Mouse (Mus musculus): ENCODE measurements around the gene Fam129a. TPM values are rescaled to one million over a fixed set of nuclear protein-coding genes. Genes with fewer than 3 reads are reported as not detected.

The Fam129a gene
- polyA plus RNA-seq, 1 experiment from 2014 or later = 1.3 TPM

GRCm38 (mm10) chr1:151753374-151753929 is 182.5 kb downstream of the Fam129a start:
- Histone ChIP-seq H3K27ac (ENCODE audit: low read depth, low read length) (no peak overlapping the region), H3K9ac (ENCODE audit: low read length) (no peak overlapping the region), H3K36me3 (ENCODE audit: control insufficient read depth, insufficient read depth, low read length) (no peaks in the 10 kb centered on the region), H3K4me1 (replicated peaks; ENCODE audit: control insufficient read depth, insufficient read depth, low read length) (no peaks in the 10 kb centered on the region; the same call in 1 of the 2 replicates), H3K4me3 (ENCODE audit: low read depth, low read length) (no peak overlapping the region), H3K9me3 (ENCODE audit: control insufficient read depth, low read length) (no peaks in the 10 kb centered on the region), H3K27me3 (ENCODE audit: control insufficient read depth, insufficient read depth, low read length) (no peaks in the 10 kb centered on the region), H3K4me2 (ENCODE audit: low read depth, low read length, severe bottlenecking) (no peak overlapping the region)
- WGBS = 87% methylated on average over 8 of the region's 8 CpGs
- ATAC-seq (replicated peaks; ENCODE audit: low FRiP score) (no peak), DNase-seq (ENCODE audit: low spot score) (no peak)

- H3K4me2 ChIP-seq (ENCODE audit: low read depth, low read length, severe bottlenecking) = peak overlapping the region; percentile 54
Measured at GRCm38 (mm10) chr1:151754028-151754489, 183.1 kb downstream of the Fam129a start.

GRCm38 (mm10) chr1:151754881-151755659 is 184.1 kb downstream of the Fam129a start, which contains the start of gene Edem3:
TSS of gene Edem3 (plus strand) at chr1:151755371.
- H3K27me3 ChIP-seq (ENCODE audit: control insufficient read depth, insufficient read depth, low read length) = no peaks in the 10 kb centered on the region
- peak within 1 kb of the TSS; percentile 54 for H3K27ac ChIP-seq (ENCODE audit: low read depth, low read length)
- WGBS = under 1% methylated on average over 64 of the region's 64 CpGs
- H3K36me3 ChIP-seq (ENCODE audit: control insufficient read depth, insufficient read depth, low read length) = no peaks in the 10 kb centered on the region
- peak within 1 kb of the TSS; percentile 89 for H3K4me2 ChIP-seq (ENCODE audit: low read depth, low read length, severe bottlenecking)
- DNase-seq (ENCODE audit: low spot score) = peak; percentile 95
- peak within 1 kb of the TSS; percentile 90 for H3K4me3 ChIP-seq (ENCODE audit: low read depth, low read length)
- ATAC-seq (replicated peaks; ENCODE audit: low FRiP score) = peak; percentile 99
- no peaks in the 10 kb centered on the region; the same call in 1 of the 2 replicates for H3K4me1 ChIP-seq (replicated peaks; ENCODE audit: control insufficient read depth, insufficient read depth, low read length)
- H3K9ac ChIP-seq (ENCODE audit: low read length) = peak within 1 kb of the TSS; percentile 60
- H3K9me3 ChIP-seq (ENCODE audit: control insufficient read depth, low read length) = no peaks in the 10 kb centered on the region

More at GRCm38 (mm10) chr1:151754028-151754489, 183.1 kb downstream of the Fam129a start:
- ATAC-seq (replicated peaks; ENCODE audit: low FRiP score) (no peak), DNase-seq (ENCODE audit: low spot score) (no peak)
- Histone ChIP-seq H3K9ac (ENCODE audit: low read length) (no peak overlapping the region), H3K9me3 (ENCODE audit: control insufficient read depth, low read length) (no peaks in the 10 kb centered on the region), H3K4me1 (replicated peaks; ENCODE audit: control insufficient read depth, insufficient read depth, low read length) (no peaks in the 10 kb centered on the region; the same call in 1 of the 2 replicates), H3K27ac (ENCODE audit: low read depth, low read length) (no peak overlapping the region), H3K4me3 (ENCODE audit: low read depth, low read length) (no peak overlapping the region), H3K27me3 (ENCODE audit: control insufficient read depth, insufficient read depth, low read length) (no peaks in the 10 kb centered on the region), H3K36me3 (ENCODE audit: control insufficient read depth, insufficient read depth, low read length) (no peaks in the 10 kb centered on the region)
- 83% methylated on average over 10 of the region's 10 CpGs for WGBS

GRCm38 (mm10) chr1:151755660-151756424 is 184.9 kb downstream of the Fam129a start:
- Histone ChIP-seq H3K27ac (ENCODE audit: low read depth, low read length) (0 out of 2 replicates have a peak overlapping the region, but pooled peaks have one; percentile 54), H3K4me1 (replicated peaks; ENCODE audit: control insufficient read depth, insufficient read depth, low read length) (no peaks in the 10 kb centered on the region; the same call in 1 of the 2 replicates), H3K27me3 (ENCODE audit: control insufficient read depth, insufficient read depth, low read length) (no peaks in the 10 kb centered on the region), H3K4me2 (ENCODE audit: low read depth, low read length, severe bottlenecking) (peak overlapping the region; percentile 89), H3K36me3 (ENCODE audit: control insufficient read depth, insufficient read depth, low read length) (no peaks in the 10 kb centered on the region), H3K9ac (ENCODE audit: low read length) (peak overlapping the region; percentile 60), H3K9me3 (ENCODE audit: control insufficient read depth, low read length) (no peaks in the 10 kb centered on the region), H3K4me3 (ENCODE audit: low read depth, low read length) (peak overlapping the region; percentile 90)
- DNase-seq (ENCODE audit: low spot score) = no peak
- ATAC-seq (replicated peaks; ENCODE audit: low FRiP score) = peak; percentile 41; the same call in 1 of the 2 replicates
- WGBS = 7% methylated on average over 36 of the region's 36 CpGs

DNA sequence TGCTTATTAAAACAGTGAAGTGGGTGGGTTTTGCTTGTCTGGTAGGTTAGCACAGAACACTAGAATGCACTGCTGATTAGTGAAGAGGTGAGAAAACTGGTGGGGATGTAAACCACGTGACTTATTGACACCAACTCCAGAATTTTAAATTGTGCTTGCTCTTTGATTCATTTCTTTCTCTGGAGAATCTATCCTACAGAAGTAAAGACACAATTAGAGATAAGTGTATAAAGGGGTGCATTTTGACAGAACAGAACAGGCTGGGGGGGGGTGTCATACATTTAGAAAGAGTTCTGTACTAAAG is 185.4 kb downstream of the Fam129a start:
- Histone ChIP-seq H3K27ac (ENCODE audit: low read depth, low read length) (no peak overlapping the region), H3K4me2 (ENCODE audit: low read depth, low read length, severe bottlenecking) (peak overlapping the region; percentile 89), H3K9me3 (ENCODE audit: control insufficient read depth, low read length) (no peaks in the 10 kb centered on the region), H3K9ac (ENCODE audit: low read length) (no peak overlapping the region), H3K4me3 (ENCODE audit: low read depth, low read length) (peak overlapping the region; percentile 90), H3K4me1 (replicated peaks; ENCODE audit: control insufficient read depth, insufficient read depth, low read length) (no peaks in the 10 kb centered on the region; the same call in 1 of the 2 replicates), H3K27me3 (ENCODE audit: control insufficient read depth, insufficient read depth, low read length) (no peaks in the 10 kb centered on the region), H3K36me3 (ENCODE audit: control insufficient read depth, insufficient read depth, low read length) (no peaks in the 10 kb centered on the region)
- 42% methylated on average over 1 of the region's 1 CpGs for WGBS
- DNase-seq (ENCODE audit: low spot score) (no peak), ATAC-seq (replicated peaks; ENCODE audit: low FRiP score) (no peak)

- Histone ChIP-seq H3K4me2 (ENCODE audit: low read depth, low read length, severe bottlenecking) (no peak overlapping the region), H3K9me3 (ENCODE audit: control insufficient read depth, low read length) (no peaks in the 10 kb centered on the region), H3K27ac (ENCODE audit: low read depth, low read length) (no peak overlapping the region), H3K4me3 (ENCODE audit: low read depth, low read length) (no peak overlapping the region), H3K36me3 (ENCODE audit: control insufficient read depth, insufficient read depth, low read length) (no peaks in the 10 kb centered on the region), H3K4me1 (replicated peaks; ENCODE audit: control insufficient read depth, insufficient read depth, low read length) (no peaks in the 10 kb centered on the region; the same call in 1 of the 2 replicates), H3K9ac (ENCODE audit: low read length) (no peak overlapping the region), H3K27me3 (ENCODE audit: control insufficient read depth, insufficient read depth, low read length) (no peaks in the 10 kb centered on the region)
- DNase-seq (ENCODE audit: low spot score) (no peak), ATAC-seq (replicated peaks; ENCODE audit: low FRiP score) (no peak)
- WGBS = 90% methylated on average over 6 of the region's 6 CpGs
Measured at GRCm38 (mm10) chr1:151758301-151758700, 187.3 kb downstream of the Fam129a start.

DNA sequence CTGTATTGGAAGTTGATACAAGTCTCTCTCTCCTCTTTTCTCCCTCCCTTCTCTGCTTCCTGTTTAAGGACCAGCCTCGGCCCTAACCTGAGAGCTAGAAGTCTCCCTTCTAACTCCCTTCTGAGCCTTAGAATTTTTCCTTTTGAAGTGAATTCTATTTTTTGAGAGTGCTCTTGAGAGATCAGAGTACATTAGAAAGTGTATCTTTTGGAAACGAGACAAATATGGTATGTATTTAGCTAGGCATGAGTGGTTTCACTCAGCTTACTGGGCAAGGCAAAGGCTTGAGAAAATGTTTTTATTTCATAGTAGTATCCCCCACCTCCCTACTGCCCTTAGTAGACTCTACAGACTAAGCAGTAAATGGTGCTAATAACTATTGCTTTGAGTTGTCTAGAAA is 188.0 kb downstream of the Fam129a start:
- no peak overlapping the region for H3K4me3 ChIP-seq (ENCODE audit: low read depth, low read length)
- DNase-seq (ENCODE audit: low spot score) (no peak), ATAC-seq (replicated peaks; ENCODE audit: low FRiP score) (no peak)
- no peaks in the 10 kb centered on the region for H3K27me3 ChIP-seq (ENCODE audit: control insufficient read depth, insufficient read depth, low read length)
- H3K4me2 ChIP-seq (ENCODE audit: low read depth, low read length, severe bottlenecking) = no peak overlapping the region
- no peaks in the 10 kb centered on the region for H3K36me3 ChIP-seq (ENCODE audit: control insufficient read depth, insufficient read depth, low read length)
- no peaks in the 10 kb centered on the region for H3K9me3 ChIP-seq (ENCODE audit: control insufficient read depth, low read length)
- H3K27ac ChIP-seq (ENCODE audit: low read depth, low read length) = no peak overlapping the region
- no peak overlapping the region for H3K9ac ChIP-seq (ENCODE audit: low read length)
- H3K4me1 ChIP-seq (replicated peaks; ENCODE audit: control insufficient read depth, insufficient read depth, low read length) = no peaks in the 10 kb centered on the region; the same call in 1 of the 2 replicates
- WGBS = 81% methylated on average over 2 of the region's 2 CpGs

DNA sequence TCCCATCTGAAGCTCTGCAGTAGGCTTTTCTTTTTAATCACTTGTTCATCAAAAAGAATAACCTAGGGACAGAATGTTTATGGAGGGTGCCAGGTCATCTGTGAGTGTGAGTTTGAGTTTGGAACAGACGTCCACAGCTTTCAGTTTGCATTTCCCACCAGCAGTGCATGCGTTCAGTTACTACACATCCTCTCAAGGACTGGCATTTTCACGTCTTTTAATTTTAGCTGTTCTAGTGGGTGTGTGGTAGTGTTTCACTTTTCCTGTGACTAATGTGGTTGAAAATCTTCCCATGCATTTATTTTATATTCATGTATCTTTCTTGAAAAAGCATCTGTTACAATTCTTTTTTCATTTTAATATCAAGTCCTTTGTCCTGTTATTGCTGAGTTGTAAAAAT is 193.2 kb downstream of the Fam129a start:
- no peaks in the 10 kb centered on the region for H3K9me3 ChIP-seq (ENCODE audit: control insufficient read depth, low read length)
- H3K9ac ChIP-seq (ENCODE audit: low read length) = no peak overlapping the region
- H3K27me3 ChIP-seq (ENCODE audit: control insufficient read depth, insufficient read depth, low read length) = no peaks in the 10 kb centered on the region
- H3K4me1 ChIP-seq (replicated peaks; ENCODE audit: control insufficient read depth, insufficient read depth, low read length) = no peaks in the 10 kb centered on the region
- ATAC-seq (replicated peaks; ENCODE audit: low FRiP score) = no peak
- H3K4me3 ChIP-seq (ENCODE audit: low read depth, low read length) = no peak overlapping the region
- no peak for DNase-seq (ENCODE audit: low spot score)
- no peaks in the 10 kb centered on the region for H3K36me3 ChIP-seq (ENCODE audit: control insufficient read depth, insufficient read depth, low read length)
- WGBS = 81% methylated on average over 3 of the region's 3 CpGs
- no peak overlapping the region for H3K4me2 ChIP-seq (ENCODE audit: low read depth, low read length, severe bottlenecking)
- H3K27ac ChIP-seq (ENCODE audit: low read depth, low read length) = no peak overlapping the region
